Mouse (Mus musculus) left cerebral cortex, adult 2 months (tissue): Measurements from ENCODE around the gene Banp. TPM values are rescaled to one million over a fixed set of nuclear protein-coding genes. Genes with fewer than 3 reads are reported as not detected.

Experiments
- DNase-seq, 2 experiments: peaks; one replicate each; pipeline ENCODE4 v3.0.0; 2021 to 2022; ENCODE audit warnings: low spot score in 2 of 2, mixed read lengths in 1 of 2; ENCODE audit errors: extremely low spot score in 1 of 2
- H3K27ac ChIP-seq: fragments of 200-600 bp; 2 replicates; pipeline ENCODE4 v1.8.1; 2022
- H3K4me3 ChIP-seq: fragments of 200-600 bp; 2 replicates; pipeline ENCODE4 v1.8.1; 2022
- CTCF ChIP-seq: fragments of 200-600 bp; IDR thresholded peaks from 2 replicates; pipeline ENCODE4 v1.8.1; 2022; ENCODE audit warnings: antibody characterized with exemption, mild to moderate bottlenecking, moderate library complexity
- intact Hi-C: fragments of 180-260 bp; cut with DNase I; formaldehyde crosslinking; loops from one replicate; pipeline ENCODE4 v1.15.1; 2025
- total RNA-seq, 2 experiments: library from RNA; stranded (reverse); gene quantifications; 2 replicates each; pipeline ENCODE4 v1.2.3; 2021

Gene Banp
- total RNA-seq, 2 experiments from 2014 or later: 31.4 to 62.5 TPM

DNA sequence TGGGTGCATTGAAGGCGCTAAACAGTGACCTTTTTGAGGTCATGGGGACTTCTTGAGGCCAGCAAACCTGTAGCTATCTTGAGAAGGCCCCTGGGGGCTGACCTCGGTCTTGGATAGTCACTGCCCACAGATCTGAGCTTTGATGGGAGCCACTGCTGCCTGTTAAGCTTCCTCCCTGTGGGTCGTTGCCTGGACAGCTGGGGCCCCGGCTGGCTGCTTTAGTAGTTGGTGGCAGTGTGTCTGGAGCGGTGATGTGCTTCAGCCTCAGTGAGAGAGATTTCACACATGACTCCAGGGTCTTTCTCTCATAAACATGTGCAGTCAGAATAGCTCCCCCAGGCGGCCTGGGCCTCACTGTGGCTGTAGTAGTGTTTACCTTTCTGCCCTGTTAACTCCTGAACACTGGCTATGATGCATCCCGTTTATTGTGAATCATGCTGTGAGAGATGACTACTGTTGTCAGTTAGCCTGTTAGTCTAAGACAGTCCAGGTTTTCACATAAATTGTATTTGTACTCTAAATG, 61.6 kb downstream of the Banp start:
- H3K27ac ChIP-seq: peak overlapping the region; percentile 22
- no peak overlapping the region for H3K4me3 ChIP-seq
- no peak; the same call in 1 of the 2 replicates for TF ChIP-seq CTCF
- intact Hi-C loops: no loop called here
- no peak for DNase-seq

DNA sequence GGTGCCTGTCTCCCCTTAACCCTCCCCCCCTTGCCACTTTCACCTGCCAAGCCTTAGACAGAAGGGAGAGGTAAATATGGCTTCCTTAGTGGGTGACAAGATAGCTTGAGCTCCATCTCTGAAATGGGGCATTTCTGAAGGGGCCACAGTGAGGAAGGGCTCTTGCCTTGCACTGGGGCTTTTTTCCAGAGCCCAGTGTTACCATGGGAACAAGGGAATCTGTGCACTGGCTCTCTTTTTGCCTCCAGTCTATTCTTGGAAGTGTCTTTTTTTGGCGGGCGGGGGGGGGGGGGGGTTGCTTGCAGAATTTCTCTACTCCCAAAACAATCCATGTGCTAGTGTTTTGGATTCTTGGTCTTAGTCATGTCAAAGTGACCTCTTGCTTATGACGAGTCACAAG, 65.1 kb downstream of the Banp start:
- intact Hi-C loops: no loop called here
- Histone ChIP-seq H3K4me3 (no peak overlapping the region), H3K27ac (peak overlapping the region; percentile 22; the same call in 1 of the 2 replicates)
- no peak for TF ChIP-seq CTCF
- no peak for DNase-seq

DNA sequence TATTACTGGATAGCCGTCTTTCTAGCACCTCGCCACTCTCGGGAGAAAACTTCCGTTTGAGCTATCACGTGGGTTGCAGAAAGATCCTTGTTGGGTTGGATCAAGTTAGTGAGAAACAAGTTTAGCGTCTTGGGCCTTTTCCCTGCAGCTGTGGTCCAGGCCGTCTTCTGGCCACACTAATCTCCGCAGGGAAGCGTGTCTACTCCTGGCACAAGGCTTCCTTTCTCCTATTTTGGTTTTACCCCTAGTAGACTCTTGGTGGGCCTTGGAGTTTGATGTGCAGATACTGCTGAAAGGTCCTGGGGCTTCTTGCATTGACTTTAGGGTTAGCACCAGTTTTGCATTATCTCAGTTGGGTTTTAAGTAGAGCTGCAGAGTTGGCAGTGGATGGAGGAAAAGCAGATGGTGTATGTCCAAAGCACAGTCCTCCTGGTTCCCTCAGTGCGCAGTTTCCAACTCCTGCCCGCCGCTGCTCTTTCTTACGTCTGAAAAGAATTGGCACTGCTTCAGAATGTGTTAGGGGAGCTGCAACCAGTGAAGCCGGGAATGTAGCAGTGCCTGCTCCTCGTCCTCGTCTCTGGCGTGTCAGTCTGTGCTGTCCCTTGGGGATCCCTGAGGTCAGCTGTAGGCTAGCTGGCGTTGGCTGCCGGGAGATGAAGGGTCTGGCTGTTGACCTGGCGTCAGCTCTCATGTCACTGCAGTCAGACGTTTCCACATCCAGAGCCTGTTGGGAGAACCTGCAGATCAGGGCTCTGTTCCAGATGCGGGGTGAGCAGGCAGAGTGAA, 68.7 kb downstream of the Banp start:
- no peak for DNase-seq
- peak overlapping the region; percentile 66; the same call in 1 of the 2 replicates for H3K27ac ChIP-seq
- no peak overlapping the region for H3K4me3 ChIP-seq
- intact Hi-C loops: loop anchor here (2.0 kb wide), 1 partner anchor 67 kb away; no protein-coding TSS in a partner anchor
- TF ChIP-seq CTCF: no peak

DNA sequence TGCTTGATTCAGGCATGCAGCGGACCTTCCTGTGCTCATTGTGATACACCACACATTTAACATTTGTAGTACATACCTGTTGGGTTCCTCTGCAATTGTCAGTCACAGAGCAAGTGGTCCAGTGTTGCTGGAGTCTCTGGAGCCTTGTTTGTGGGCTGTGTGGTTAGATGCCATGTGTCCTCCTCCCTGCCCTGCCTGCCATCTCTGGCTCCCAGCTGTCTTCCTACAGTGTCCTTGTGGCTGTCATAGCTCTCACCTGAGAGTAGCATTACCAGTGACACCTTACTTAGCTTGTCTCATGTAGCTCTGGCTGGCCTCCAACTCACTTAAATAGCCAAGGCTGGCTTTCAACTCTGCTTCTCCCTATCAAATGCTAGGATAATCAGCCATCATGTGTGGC, 69.6 kb downstream of the Banp start:
- intact Hi-C loops: loop anchor here (2.0 kb wide), 1 partner anchor 66 kb away; no protein-coding TSS in a partner anchor
- peak overlapping the region; percentile 75; the same call in 1 of the 2 replicates for H3K27ac ChIP-seq
- TF ChIP-seq CTCF: no peak
- no peak for DNase-seq
- no peak overlapping the region for H3K4me3 ChIP-seq

DNA sequence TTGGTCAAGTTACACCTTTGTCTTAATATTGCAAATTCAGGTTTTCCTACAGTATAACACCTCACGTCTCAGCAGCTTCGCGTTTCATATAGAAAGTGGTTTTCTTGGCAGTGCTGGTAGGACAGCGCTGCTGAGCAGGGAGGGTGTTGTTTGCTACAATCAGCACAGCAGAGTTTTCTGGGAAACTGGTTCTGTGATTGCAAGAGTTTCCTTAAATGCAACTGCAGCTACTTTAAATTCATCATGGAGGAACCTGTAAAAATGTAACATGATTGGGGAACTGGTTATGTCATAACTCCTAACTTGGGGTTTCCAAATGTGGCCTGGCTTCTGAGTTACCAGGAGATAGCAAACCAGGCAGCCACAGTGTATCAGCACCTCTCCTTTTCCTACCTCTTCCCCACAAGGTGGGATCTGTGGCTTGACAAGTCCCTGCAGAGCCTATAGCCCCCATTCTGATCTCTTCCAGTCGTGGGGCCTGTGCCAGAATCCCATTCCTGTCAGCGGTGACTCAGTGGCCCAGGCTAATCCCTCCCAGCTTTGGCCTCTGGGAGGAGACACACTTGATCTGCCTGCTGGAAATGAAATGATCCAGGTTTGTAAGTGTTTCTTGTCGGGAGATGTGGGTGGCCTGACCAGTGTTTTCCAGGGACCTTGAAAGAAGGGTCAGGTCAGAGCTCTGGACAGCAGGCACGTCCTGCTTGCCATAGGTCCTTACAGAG, 70.7 kb downstream of the Banp start:
- Histone ChIP-seq H3K4me3 (no peak overlapping the region), H3K27ac (peak overlapping the region; percentile 75)
- DNase-seq: no peak
- intact Hi-C loops: no loop called here
- TF ChIP-seq CTCF: no peak

GRCm38 (mm10) chr8:122021725-122022124, 72.2 kb downstream of the Banp start:
- TF ChIP-seq CTCF: no peak

DNA sequence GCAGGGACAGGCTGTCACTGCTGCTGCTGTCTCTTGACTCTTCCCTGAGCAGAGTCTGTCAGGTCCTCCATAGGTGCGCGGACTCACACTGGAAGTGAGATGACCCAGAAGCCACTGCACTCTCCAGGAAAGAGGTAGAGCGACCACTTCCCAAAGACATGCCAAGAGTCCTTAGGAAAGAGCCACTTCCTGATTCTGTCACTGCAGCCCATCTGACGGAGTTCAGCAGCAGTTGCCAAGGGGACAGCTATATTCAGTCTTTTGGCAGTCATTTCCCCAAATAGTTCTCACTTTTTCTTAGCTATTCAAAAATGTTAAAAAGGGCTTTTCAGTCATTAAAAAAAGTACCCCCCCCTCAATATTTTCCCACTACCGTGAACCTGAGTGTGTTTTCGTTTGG, 72.7 kb downstream of the Banp start:
- intact Hi-C loops: no loop called here
- no peak for TF ChIP-seq CTCF
- no peak for DNase-seq
- no peak overlapping the region for H3K4me3 ChIP-seq
- H3K27ac ChIP-seq: peak overlapping the region; percentile 38; the same call in 1 of the 2 replicates

More at GRCm38 (mm10) chr8:122021725-122022124, 72.2 kb downstream of the Banp start:
- H3K27ac ChIP-seq: peak overlapping the region; percentile 38; the same call in 1 of the 2 replicates
- no peak for DNase-seq
- intact Hi-C loops: no loop called here
- no peak overlapping the region for H3K4me3 ChIP-seq

DNA sequence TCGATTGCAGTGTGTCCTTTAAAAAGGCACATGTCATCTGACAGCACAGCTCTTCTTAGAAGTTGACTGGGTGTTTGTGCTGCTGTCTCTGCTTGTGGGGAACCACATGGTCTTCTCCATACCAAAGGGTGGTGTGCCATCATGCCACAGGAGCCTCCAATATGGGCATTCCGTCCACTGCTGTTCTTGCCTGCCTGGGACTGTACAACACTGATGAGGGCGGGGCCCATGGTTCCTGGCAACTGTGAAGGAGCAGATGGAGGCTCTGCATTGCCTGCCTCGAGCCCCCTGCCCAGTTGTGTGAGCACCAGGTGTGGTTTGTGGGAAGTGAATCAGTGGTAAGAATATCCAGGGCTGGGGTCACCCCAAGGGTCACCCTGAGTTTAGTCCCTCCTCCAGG, 73.2 kb downstream of the Banp start:
- H3K4me3 ChIP-seq: no peak overlapping the region
- DNase-seq: no peak
- no peak for TF ChIP-seq CTCF
- H3K27ac ChIP-seq: no peak overlapping the region
- intact Hi-C loops: no loop called here

GRCm38 (mm10) chr8:122025546-122025945, 76.0 kb downstream of the Banp start:
- DNase-seq: no peak
- TF ChIP-seq CTCF: no peak
- H3K27ac ChIP-seq: no peak overlapping the region
- intact Hi-C loops: no loop called here
- no peak overlapping the region for H3K4me3 ChIP-seq

- Histone ChIP-seq H3K4me3 (no peak overlapping the region), H3K27ac (no peak overlapping the region)
- no peak for DNase-seq
- no peak for TF ChIP-seq CTCF
- intact Hi-C loops: no loop called here
Measured at GRCm38 (mm10) chr8:122028116-122028515, 78.6 kb downstream of the Banp start.

DNA sequence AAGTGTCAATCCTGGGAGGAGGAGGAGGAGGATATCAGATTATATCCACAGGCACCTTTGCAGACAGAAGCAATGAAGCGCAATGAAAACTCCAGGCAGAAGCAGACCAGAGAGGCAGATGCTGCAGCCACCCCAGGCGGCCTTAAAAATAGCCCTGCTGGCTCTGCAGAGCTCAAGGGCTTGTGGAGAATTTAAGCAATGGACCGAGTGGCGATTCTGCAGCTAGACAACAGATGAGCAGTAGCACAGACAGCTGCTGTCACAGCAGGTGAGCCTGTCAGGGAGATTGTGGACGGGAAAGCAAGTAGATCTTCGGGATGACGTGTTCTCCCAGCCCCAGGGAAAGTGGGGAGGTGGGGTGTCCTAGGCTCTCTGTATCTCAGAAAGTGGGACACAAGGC, 81.4 kb downstream of the Banp start:
- H3K27ac ChIP-seq: no peak overlapping the region
- H3K4me3 ChIP-seq: no peak overlapping the region
- intact Hi-C loops: no loop called here
- DNase-seq: no peak
- TF ChIP-seq CTCF: no peak

GRCm38 (mm10) chr8:122032741-122033140, 83.2 kb downstream of the Banp start:
- H3K27ac ChIP-seq: no peak overlapping the region
- TF ChIP-seq CTCF: no peak
- DNase-seq: no peak
- intact Hi-C loops: no loop called here
- H3K4me3 ChIP-seq: no peak overlapping the region
